Mouse (Mus musculus) kidney, embryonic 14.5 days (tissue): ENCODE results near the gene Tenm4. TPM values are rescaled to one million over a fixed set of nuclear protein-coding genes. Genes with fewer than 3 reads are reported as not detected.
A peak's percentile ranks its signal among the peaks of the same experiment; 100 is the strongest.

Experiments used
- ATAC-seq: fragments of 200-750 bp; cut with Nextera tagmentation; 2 replicates; pipeline ENCODE4 v1.8.0; 2017; ENCODE audit warnings: moderate number of reproducible peaks, mild to moderate bottlenecking, moderate TSS enrichment, moderate library complexity; ENCODE audit not compliant: low FRiP score, low TSS enrichment
- H3K27ac ChIP-seq: fragments of 300-500 bp; sonication (generic); 2 replicates; pipeline ENCODE4 v1.5.1; 2014; ENCODE audit warnings: low read depth, mild to moderate bottlenecking, low read length, moderate library complexity, mixed read lengths
- H3K27me3 ChIP-seq: fragments of 300-500 bp; sonication (generic); 2 replicates; pipeline ENCODE4 v1.6.1; 2014; ENCODE audit warnings: mild to moderate bottlenecking, low read length; ENCODE audit not compliant: control insufficient read depth, insufficient read depth
- H3K36me3 ChIP-seq: fragments of 300-500 bp; sonication (generic); 2 replicates; pipeline ENCODE4 v1.6.1; 2014; ENCODE audit warnings: low read length, mixed read lengths; ENCODE audit not compliant: control insufficient read depth, insufficient read depth
- H3K4me1 ChIP-seq: fragments of 300-500 bp; sonication (generic); 2 replicates; pipeline ENCODE4 v1.6.1; 2014; ENCODE audit warnings: low read length, mixed read lengths; ENCODE audit not compliant: control insufficient read depth, insufficient read depth
- H3K4me2 ChIP-seq: fragments of 300-500 bp; sonication (generic); replicated peaks from 2 replicates; pipeline ENCODE4 v1.6.1; 2014; ENCODE audit warnings: low read depth, mild to moderate bottlenecking, low read length
- H3K4me3 ChIP-seq: fragments of 300-500 bp; sonication (generic); 2 replicates; pipeline ENCODE4 v1.5.1; 2014; ENCODE audit warnings: mild to moderate bottlenecking, low read length
- H3K9ac ChIP-seq: fragments of 300-500 bp; sonication (generic); 2 replicates; pipeline ENCODE4 v1.6.1; 2014; ENCODE audit warnings: low read depth, mild to moderate bottlenecking, low read length, moderate library complexity
- H3K9me3 ChIP-seq: fragments of 300-500 bp; sonication (generic); 2 replicates; pipeline ENCODE4 v1.6.1; 2016; ENCODE audit warnings: low read length; ENCODE audit not compliant: control insufficient read depth
- WGBS: fragments of 180-500 bp; shearing (Covaris S2); extraction: QIAGEN DNeasy Blood & Tissue Kit; methylation state at CpG from one replicate; pipeline ENCODE4 v1.1.7; 2014; 5-methylcytosine and 5-hydroxymethylcytosine counted together
- polyA plus RNA-seq: library from polyadenylated mRNA; unstranded; fragments of >200 nt; fragmentation: Nextera tagmentation; extraction: Ambion mirVana; gene quantifications from 2 replicates; pipeline ENCODE4 v1.2.1, GENCODE M21; 2014

Gene Tenm4
- polyA plus RNA-seq, 1 experiment from 2014 or later: 51.0 TPM

- Histone ChIP-seq H3K27ac (no peak overlapping the region), H3K4me3 (no peak overlapping the region), H3K27me3 (no peaks in the 10 kb centered on the region), H3K4me1 (0 out of 2 replicates have a peak, but pooled peaks cover under 1% of the 10 kb centered on the region), H3K9ac (no peak overlapping the region), H3K9me3 (no peaks in the 10 kb centered on the region), H3K36me3 (no peaks in the 10 kb centered on the region), H3K4me2 (no peak overlapping the region)
- no peak for ATAC-seq
- WGBS: 55% methylated on average over 6 of the region's 6 CpGs
Observed at GRCm38 (mm10) chr7:96357550-96357949, 186.5 kb downstream of the Tenm4 start.

GRCm38 (mm10) chr7:96363311-96363710, 192.3 kb downstream of the Tenm4 start:
- WGBS: 58% methylated on average over 3 of the region's 3 CpGs

GRCm38 (mm10) chr7:96369947-96370346, 198.9 kb downstream of the Tenm4 start:
- 91% methylated on average over 4 of the region's 4 CpGs for WGBS
- ATAC-seq: no peak
- no peak overlapping the region for H3K9ac ChIP-seq

More at GRCm38 (mm10) chr7:96363311-96363710, 192.3 kb downstream of the Tenm4 start:
- no peaks in the 10 kb centered on the region for H3K36me3 ChIP-seq
- H3K4me1 ChIP-seq: no peaks in the 10 kb centered on the region
- H3K27me3 ChIP-seq: no peaks in the 10 kb centered on the region
- no peak overlapping the region for H3K9ac ChIP-seq
- no peak overlapping the region for H3K4me2 ChIP-seq
- H3K27ac ChIP-seq: no peak overlapping the region
- ATAC-seq: no peak
- H3K4me3 ChIP-seq: no peak overlapping the region
- H3K9me3 ChIP-seq: no peaks in the 10 kb centered on the region

DNA sequence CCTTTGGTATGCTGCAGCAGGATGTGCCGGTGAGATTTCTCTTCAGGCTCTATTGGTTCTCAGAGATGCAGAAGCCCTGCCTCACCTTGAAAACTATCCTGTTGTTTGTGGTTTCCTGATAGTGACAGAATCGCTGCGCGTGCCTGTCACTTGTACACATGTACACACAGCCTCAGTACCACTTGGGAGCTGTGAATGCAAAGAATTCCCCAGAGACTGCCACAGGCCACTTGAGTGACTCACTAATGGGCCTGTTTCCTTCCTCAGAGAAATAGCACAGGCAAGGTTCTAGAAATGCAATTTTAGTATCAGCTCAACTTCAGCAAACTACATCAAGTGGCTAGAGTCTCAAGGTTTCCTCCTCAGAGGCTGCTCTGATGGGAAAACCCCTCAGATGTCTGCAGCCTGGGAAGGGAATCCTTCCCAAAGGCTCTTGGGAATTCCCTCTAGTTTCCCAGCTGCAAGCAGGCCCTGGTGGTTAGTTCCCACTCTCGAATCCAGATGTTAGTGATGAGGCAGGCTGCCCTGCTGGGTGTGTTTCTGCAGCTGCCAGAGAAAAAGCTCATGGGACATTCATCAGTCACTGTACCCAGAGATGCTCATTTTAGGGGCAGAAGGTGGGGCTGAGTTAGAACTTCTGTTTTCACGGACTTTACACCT, 203.1 kb downstream of the Tenm4 start:
- H3K4me3 ChIP-seq: no peak overlapping the region
- no peak for ATAC-seq
- H3K4me1 ChIP-seq: no peaks in the 10 kb centered on the region
- H3K27ac ChIP-seq: no peak overlapping the region
- no peak overlapping the region for H3K9ac ChIP-seq
- no peaks in the 10 kb centered on the region for H3K27me3 ChIP-seq
- no peaks in the 10 kb centered on the region for H3K36me3 ChIP-seq
- H3K4me2 ChIP-seq: no peak overlapping the region
- no peaks in the 10 kb centered on the region for H3K9me3 ChIP-seq
- WGBS: 71% methylated on average over 6 of the region's 6 CpGs

More at GRCm38 (mm10) chr7:96369947-96370346, 198.9 kb downstream of the Tenm4 start:
- Histone ChIP-seq H3K4me1 (no peaks in the 10 kb centered on the region), H3K27ac (no peak overlapping the region), H3K36me3 (no peaks in the 10 kb centered on the region), H3K27me3 (no peaks in the 10 kb centered on the region), H3K4me3 (no peak overlapping the region), H3K9me3 (no peaks in the 10 kb centered on the region), H3K4me2 (no peak overlapping the region)

DNA sequence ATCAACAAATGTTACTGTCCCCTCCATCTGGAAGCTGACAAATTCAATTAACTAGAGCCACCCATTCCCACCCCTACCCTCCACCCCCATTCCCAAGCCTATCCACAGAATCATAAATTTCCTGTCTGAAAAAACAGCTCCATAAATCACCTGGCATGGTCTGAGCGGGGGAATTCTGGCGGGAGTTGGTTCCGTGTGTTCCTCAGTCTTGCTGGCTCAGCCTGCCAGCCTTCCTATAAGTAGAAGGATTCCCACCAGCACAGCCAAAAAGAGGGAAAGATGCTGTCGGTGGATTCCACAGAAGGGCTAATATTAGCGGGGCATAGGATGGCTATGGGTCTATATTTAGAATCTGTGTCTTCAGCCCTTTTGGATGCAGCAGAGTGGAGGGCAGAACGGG, 204.5 kb downstream of the Tenm4 start:
- Histone ChIP-seq H3K9ac (no peak overlapping the region), H3K4me3 (no peak overlapping the region), H3K27ac (no peak overlapping the region), H3K36me3 (no peaks in the 10 kb centered on the region), H3K27me3 (no peaks in the 10 kb centered on the region), H3K4me2 (no peak overlapping the region), H3K9me3 (no peaks in the 10 kb centered on the region), H3K4me1 (no peaks in the 10 kb centered on the region)
- ATAC-seq: no peak
- 42% methylated on average over 6 of the region's 6 CpGs for WGBS

GRCm38 (mm10) chr7:96383686-96384528, 212.9 kb downstream of the Tenm4 start:
- Histone ChIP-seq H3K9me3 (no peaks in the 10 kb centered on the region), H3K4me3 (no peak overlapping the region), H3K27me3 (no peaks in the 10 kb centered on the region), H3K4me1 (peaks cover 7% of the 10 kb centered on the region; the same call in 1 of the 2 replicates), H3K4me2 (no peak overlapping the region), H3K27ac (peak overlapping the region; percentile 19; the same call in 1 of the 2 replicates), H3K36me3 (no peaks in the 10 kb centered on the region), H3K9ac (no peak overlapping the region)
- 20% methylated on average over 6 of the region's 6 CpGs for WGBS
- peak; percentile 55; the same call in 1 of the 2 replicates for ATAC-seq

DNA sequence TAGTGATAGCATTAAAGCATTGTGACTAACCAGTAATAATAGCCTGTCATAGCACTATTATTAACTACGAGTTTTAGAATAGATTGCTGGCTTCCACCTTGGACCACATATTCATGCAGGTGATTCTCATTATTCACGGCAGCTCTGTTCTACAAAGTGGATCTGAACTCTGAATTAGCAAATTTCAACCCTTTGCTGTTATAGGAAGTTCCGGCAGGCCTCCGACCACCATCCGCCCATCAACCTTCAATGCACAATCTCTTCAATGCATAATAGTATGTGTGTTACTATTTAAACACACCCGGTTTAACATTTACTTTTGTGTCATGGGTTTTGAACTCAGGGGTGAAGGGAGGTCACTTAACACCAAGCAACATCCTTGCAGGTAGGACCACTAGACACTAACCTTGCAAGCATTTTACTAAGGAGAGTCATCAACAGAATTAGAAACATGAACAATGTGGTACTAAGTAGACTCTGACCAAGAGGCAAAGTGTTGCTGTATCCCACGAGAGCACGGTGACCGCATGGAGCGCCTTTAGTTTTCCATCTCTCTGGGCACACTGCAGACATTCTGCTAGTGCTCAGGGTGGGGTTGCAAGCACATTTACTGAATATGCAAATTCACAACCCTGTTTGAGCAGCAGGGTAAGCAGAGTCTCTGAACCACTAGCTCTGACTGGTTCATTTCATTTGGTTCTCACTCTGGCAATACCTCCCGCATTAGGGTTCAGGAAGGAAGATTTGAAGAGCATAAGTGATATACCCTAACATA, 213.9 kb downstream of the Tenm4 start:
- H3K27ac ChIP-seq: no peak overlapping the region
- H3K4me2 ChIP-seq: no peak overlapping the region
- H3K4me3 ChIP-seq: no peak overlapping the region
- H3K36me3 ChIP-seq: no peaks in the 10 kb centered on the region
- WGBS: 83% methylated on average over 11 of the region's 11 CpGs
- H3K4me1 ChIP-seq: peaks cover 7% of the 10 kb centered on the region; the same call in 1 of the 2 replicates
- no peak overlapping the region for H3K9ac ChIP-seq
- peak; percentile 57; the same call in 1 of the 2 replicates for ATAC-seq
- no peaks in the 10 kb centered on the region for H3K9me3 ChIP-seq
- no peaks in the 10 kb centered on the region for H3K27me3 ChIP-seq

DNA sequence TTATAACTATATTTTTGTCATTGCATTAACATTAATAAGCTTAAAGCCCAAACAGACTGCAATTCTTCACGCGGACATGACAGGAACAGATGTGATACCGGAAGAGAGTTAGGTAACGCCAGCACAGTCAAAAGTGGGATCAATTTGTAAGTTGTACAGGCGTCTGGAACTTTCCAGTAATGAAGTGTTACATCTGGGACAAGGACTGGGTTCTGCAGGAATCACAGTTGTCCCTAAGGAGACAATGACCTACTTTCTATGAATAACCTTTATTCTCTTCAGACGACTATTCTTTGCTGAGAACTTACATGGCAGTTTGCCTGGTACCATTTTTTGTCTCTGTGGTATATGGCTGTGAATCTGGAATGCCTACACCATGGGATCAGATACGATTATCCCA, 214.8 kb downstream of the Tenm4 start:
- H3K27me3 ChIP-seq: no peaks in the 10 kb centered on the region
- H3K4me1 ChIP-seq: peaks cover 7% of the 10 kb centered on the region; the same call in 1 of the 2 replicates
- H3K36me3 ChIP-seq: no peaks in the 10 kb centered on the region
- 94% methylated on average over 7 of the region's 7 CpGs for whole genome bisulfite sequencing
- H3K4me3 ChIP-seq: no peak overlapping the region
- no peaks in the 10 kb centered on the region for H3K9me3 ChIP-seq
- no peak overlapping the region for H3K9ac ChIP-seq
- no peak overlapping the region for H3K27ac ChIP-seq
- H3K4me2 ChIP-seq: no peak overlapping the region
- ATAC-seq: no peak
